Mouse (Mus musculus) lung, adult 2 months (tissue): ENCODE measurements around the gene Wwox.

Experiments
- CTCF ChIP-seq: fragments of 200-500 bp; IDR thresholded peaks from 2 replicates; pipeline ENCODE4 v1.5.1; 2011; ENCODE audit warnings: mild to moderate bottlenecking, low read length, control low read depth; ENCODE audit not compliant: insufficient read depth
- POLR2A ChIP-seq: fragments of 200-500 bp; IDR thresholded peaks from 2 replicates; pipeline ENCODE4 v1.6.1; 2011; ENCODE audit warnings: low read depth, mild to moderate bottlenecking, control low read depth, low read length, borderline replicate concordance; ENCODE audit errors: extremely low read depth

GRCm38 (mm10) chr8:114777271-114777980, 338.0 kb downstream of the Wwox start:
- TF ChIP-seq CTCF (no peak), POLR2A (no peak)
